Mouse (Mus musculus) cortical plate, adult 2 months (tissue): ENCODE data around the gene Klhl26.

ENCODE experiments used
- CTCF ChIP-seq: fragments of 200-500 bp; IDR thresholded peaks from 2 replicates; pipeline ENCODE4 v1.5.1; 2011; ENCODE audit warnings: mild to moderate bottlenecking, control low read depth, low read length; ENCODE audit not compliant: insufficient read depth; ENCODE audit errors: extremely low read depth
- POLR2A ChIP-seq: fragments of 200-500 bp; IDR thresholded peaks from 2 replicates; pipeline ENCODE4 v1.6.1; 2011; ENCODE audit warnings: mild to moderate bottlenecking, low read length, control low read depth; ENCODE audit not compliant: insufficient read depth; ENCODE audit errors: extremely low read depth

GRCm38 (mm10) chr8:70495771-70496062 lies 18.9 kb upstream of the Klhl26 start:
- TF ChIP-seq CTCF (no peak), POLR2A (no peak)
